Mouse (Mus musculus): ENCODE data around the gene Ncr1. TPM values are rescaled to one million over a fixed set of nuclear protein-coding genes. Genes with fewer than 3 reads are reported as not detected.

The Ncr1 gene
- polyA plus RNA-seq (2012; fragmentation: generic; extraction: Trizol), result not detected

GRCm38 (mm10) chr7:4337509-4337908 is at the start of gene Ncr1:
Ncr1 (plus strand) TSS chr7:4337724.

Other genes starting within 250 kb of the Ncr1 start
- under 1 TPM; 0.02 to 0.17 TPM for gene Ttyh1, start 218.3 kb upstream of the Ncr1 start, polyA plus RNA-seq (2012; fragmentation: generic; extraction: Trizol)
- gene Leng8, start 200.7 kb upstream of the Ncr1 start, polyA plus RNA-seq (2012; fragmentation: generic; extraction: Trizol), result 10 to 100 TPM in 1 of 2 experiments, 1 to 10 TPM in 1; 7.4 to 45.8 TPM
- gene Leng9, start 187.3 kb upstream of the Ncr1 start, polyA plus RNA-seq (2012; fragmentation: generic; extraction: Trizol), result 1 to 10 TPM; 4.0 to 7.0 TPM
- 10 to 100 TPM in 1 of 2 experiments, 1 to 10 TPM in 1; 4.1 to 27.2 TPM for gene Cdc42ep5, start 172.9 kb upstream of the Ncr1 start, polyA plus RNA-seq (2012; fragmentation: generic; extraction: Trizol)
- gene Lilra5, start 100.0 kb upstream of the Ncr1 start, polyA plus RNA-seq (2012; fragmentation: generic; extraction: Trizol), result not detected
- gene Gp6, start 60.0 kb downstream of the Ncr1 start, polyA plus RNA-seq (2012; fragmentation: generic; extraction: Trizol), result not detected
- gene Rdh13, start 107.9 kb downstream of the Ncr1 start, polyA plus RNA-seq (2012; fragmentation: generic; extraction: Trizol), result 1 to 10 TPM; 2.8 to 7.2 TPM
- gene Eps8l1, start 123.0 kb downstream of the Ncr1 start, polyA plus RNA-seq (2012; fragmentation: generic; extraction: Trizol), result 1 to 10 TPM in 1 of 2 experiments, under 1 TPM in 1; 0.28 to 1.1 TPM
- 10 to 100 TPM; 35.2 to 55.0 TPM for gene Ppp1r12c, start 164.0 kb downstream of the Ncr1 start, polyA plus RNA-seq (2012; fragmentation: generic; extraction: Trizol)
- 1 to 10 TPM in 1 of 2 experiments, under 1 TPM in 1; 0.04 to 4.4 TPM for gene Tnnt1, start 178.7 kb downstream of the Ncr1 start, polyA plus RNA-seq (2012; fragmentation: generic; extraction: Trizol)
- 1 to 10 TPM in 1 of 2 experiments, under 1 TPM in 1; 0.12 to 3.6 TPM for gene Tnni3, start 186.5 kb downstream of the Ncr1 start, polyA plus RNA-seq (2012; fragmentation: generic; extraction: Trizol)
- gene Dnaaf3, start 194.7 kb downstream of the Ncr1 start, polyA plus RNA-seq (2012; fragmentation: generic; extraction: Trizol), result 1 to 10 TPM; 2.1 to 3.7 TPM
- under 1 TPM in 1 of 2 experiments, not detected in 1; 0.04 TPM for gene Syt5, start 209.8 kb downstream of the Ncr1 start, polyA plus RNA-seq (2012; fragmentation: generic; extraction: Trizol)